ENCODE assay signal across 8 mouse cellular contexts in the genomic region with DNA sequence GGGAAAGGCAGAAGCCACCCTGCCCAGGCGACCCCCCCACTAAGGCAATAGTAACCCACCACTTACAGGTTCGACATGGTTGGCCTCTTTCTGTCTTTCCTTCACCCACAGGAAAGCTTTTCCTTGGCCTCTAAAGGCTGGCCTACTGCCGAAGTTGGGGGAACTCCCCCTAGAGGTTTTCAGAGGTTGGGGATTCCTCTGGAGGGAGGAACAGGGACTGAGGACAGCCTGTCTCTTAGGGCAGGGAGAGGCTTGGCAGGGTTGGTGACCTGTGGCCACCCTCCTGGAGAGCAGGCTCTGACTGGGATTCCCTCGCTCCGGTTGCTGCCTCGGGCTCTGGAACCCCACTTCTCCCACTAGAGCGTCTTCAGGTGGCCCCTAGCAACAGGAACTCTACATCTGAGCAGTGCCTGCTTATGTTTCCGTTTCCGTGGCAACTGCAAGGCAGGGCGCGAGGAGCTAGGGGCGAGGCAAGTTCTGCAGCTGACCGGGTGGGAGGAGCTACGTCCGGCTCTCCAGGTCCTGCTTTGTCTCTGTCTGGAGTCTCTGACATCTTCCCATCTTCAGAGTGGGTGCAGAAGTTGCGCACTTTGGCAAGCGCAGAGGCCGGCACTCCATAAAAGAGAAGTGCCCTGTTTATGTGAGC. TPM values are rescaled to one million over a fixed set of nuclear protein-coding genes. Genes with fewer than 3 reads are reported as not detected.
DNase-seq lines count a peak whose midpoint lies in the region; ATAC-seq lines count a peak whose summit lies in the region.

Gene Iqca, minus strand, starts transcription at position 303 of the 646 bp plus-strand sequence.

- no peaks in the 10 kb centered on the region for H3K9me3 ChIP-seq in embryonic facial prominence, embryonic 14.5 days (ENCODE audit: control insufficient read depth, low read length)
- H3K9me3 ChIP-seq in midbrain, embryonic 13.5 days: no peaks in the 10 kb centered on the region

- H3K36me3 ChIP-seq in embryonic facial prominence, embryonic 14.5 days (ENCODE audit: control insufficient read depth, insufficient read depth, low read length): no peaks in the 10 kb centered on the region
- H3K36me3 ChIP-seq in midbrain, embryonic 13.5 days: no peaks in the 10 kb centered on the region

- WGBS in embryonic facial prominence, embryonic 14.5 days: 4% methylated on average over 17 of the region's 18 CpGs
- 3% methylated on average over 18 of the region's 18 CpGs for WGBS in midbrain, embryonic 13.5 days

- peaks cover 19% of the 10 kb centered on the region for H3K4me1 ChIP-seq in embryonic facial prominence, embryonic 14.5 days (ENCODE audit: control insufficient read depth, insufficient read depth, low read length)
- peaks cover 21% of the 10 kb centered on the region for H3K4me1 ChIP-seq in midbrain, embryonic 13.5 days (replicated peaks)

- H3K27me3 ChIP-seq in embryonic facial prominence, embryonic 14.5 days (replicated peaks; ENCODE audit: control insufficient read depth, insufficient read depth, low read length): no peaks in the 10 kb centered on the region
- H3K27me3 ChIP-seq in midbrain, embryonic 13.5 days: 0 out of 2 replicates have a peak, but pooled peaks cover 3% of the 10 kb centered on the region

- DNase-seq in adrenal gland, postnatal 10 days: peak; percentile 71
- DNase-seq in embryonic facial prominence, embryonic 14.5 days (ENCODE audit: low spot score): peak; percentile 96
- peak; percentile 66 for DNase-seq in heart, adult 8-10 months (ENCODE audit: low spot score)
- DNase-seq in kidney, adult 18-20 months: peak; percentile 64
- DNase-seq in left cerebral cortex, postnatal 36 days (ENCODE audit: low spot score in 2 of 2): peak; percentile 55 to 59
- DNase-seq in spleen, postnatal 36 days (ENCODE audit: low spot score in 2 of 2): peak; percentile 64 to 65

- H3K4me2 ChIP-seq in embryonic facial prominence, embryonic 14.5 days (ENCODE audit: low read depth, low read length): peak within 1 kb of the TSS; percentile 42
- H3K4me2 ChIP-seq in midbrain, embryonic 13.5 days (replicated peaks): peak within 1 kb of the TSS; percentile 50

- intact Hi-C loops in left cerebral cortex, postnatal 36 days (cut with DNase I): no loop called here

- peak; percentile 97 for ATAC-seq in embryonic facial prominence, embryonic 14.5 days (ENCODE audit: low read depth)
- ATAC-seq in midbrain, embryonic 13.5 days: peak; percentile 96
- no peak for ATAC-seq in monocyte, adult 5-6 weeks (replicated peaks; ENCODE audit: insufficient number of reproducible peaks, low FRiP score, low TSS enrichment, poor library complexity, severe bottlenecking)

- peak within 1 kb of the TSS; percentile 14 for H3K4me3 ChIP-seq in embryonic facial prominence, embryonic 14.5 days (ENCODE audit: low read depth, low read length)
- H3K4me3 ChIP-seq in midbrain, embryonic 13.5 days (replicated peaks): peak within 1 kb of the TSS; percentile 20

- peak within 1 kb of the TSS; percentile 16 for H3K9ac ChIP-seq in embryonic facial prominence, embryonic 14.5 days (ENCODE audit: low read depth, low read length)
- H3K9ac ChIP-seq in midbrain, embryonic 13.5 days (replicated peaks): no peak within 1 kb of the TSS; the same call in 1 of the 2 replicates

- peak within 1 kb of the TSS; percentile 76 for H3K27ac ChIP-seq in embryonic facial prominence, embryonic 14.5 days (replicated peaks; ENCODE audit: low read depth, low read length)
- peak within 1 kb of the TSS; percentile 19 for H3K27ac ChIP-seq in midbrain, embryonic 13.5 days

RNA-seq across cellular contexts. Expression of gene Iqca, which starts in this region (rescaled TPM):
- total RNA-seq in adrenal gland, postnatal 10 days (2021): not detected
- 0.73 and 1.8 TPM in 2 replicates for polyA plus RNA-seq in embryonic facial prominence, embryonic 14.5 days (2014; fragmentation: Nextera tagmentation; extraction: Ambion mirVana)
- not detected for total RNA-seq in heart, adult 8-10 months (2022)
- 1 to 10 TPM in 1 of 2 experiments, under 1 TPM in 1; 0.34 to 1.0 TPM for total RNA-seq in left cerebral cortex, postnatal 36 days (2021)
- polyA plus RNA-seq in midbrain, embryonic 13.5 days (2015; fragmentation: Nextera tagmentation; extraction: Ambion mirVana): 0.24 and 0.35 TPM in 2 replicates
- not detected in 3 replicates for total RNA-seq in monocyte, adult 5-6 weeks (2017)

Comparison
In these comparisons a context has a peak if more than half of its experiments do, and no peak if none do; other contexts are left out.
1. Peak in DNase-seq in adrenal gland, postnatal 10 days; RNA of the gene not detected or under 1 TPM.
2. Peak in DNase-seq in heart, adult 8-10 months; RNA of the gene not detected or under 1 TPM.
3. Peak in ATAC-seq, H3K4me3 ChIP-seq, H3K27ac ChIP-seq and H3K4me2 ChIP-seq in midbrain, embryonic 13.5 days; RNA of the gene not detected or under 1 TPM.